Mouse (Mus musculus) urinary bladder, postnatal 36 days (tissue): ENCODE data around the gene Clstn1.
A peak's percentile ranks its signal among the peaks of the same experiment; 100 is the strongest.
"Not testable (repeated sequence)": the region's sequence is repeated elsewhere in the genome, so short reads cannot be mapped to it uniquely, and the experiment has no call there.

Experiments used
- DNase-seq, 2 experiments: peaks; one replicate each; pipeline ENCODE4 v3.0.0; 2022; ENCODE audit warnings: low spot score in 2 of 2, mixed read lengths in 1 of 2

Clstn1 gene

GRCm38 (mm10) chr4:149599549-149599948 lies 13.3 kb downstream of the Clstn1 start:
- DNase-seq, result no peak

GRCm38 (mm10) chr4:149600130-149600529 lies 13.9 kb downstream of the Clstn1 start:
- no peak for DNase-seq

- no peak for DNase-seq
Measured at GRCm38 (mm10) chr4:149601484-149601883, 15.2 kb downstream of the Clstn1 start.

GRCm38 (mm10) chr4:149602236-149602635 lies 16.0 kb downstream of the Clstn1 start:
- DNase-seq, result no peak

- no peak for DNase-seq
Measured at GRCm38 (mm10) chr4:149603860-149604259, 17.6 kb downstream of the Clstn1 start.

GRCm38 (mm10) chr4:149604518-149604917 lies 18.2 kb downstream of the Clstn1 start:
- no peak for DNase-seq

- no peak for DNase-seq
Measured at GRCm38 (mm10) chr4:149606056-149606455, 19.8 kb downstream of the Clstn1 start.

- DNase-seq, result no peak
Measured at GRCm38 (mm10) chr4:149606766-149607358, 20.6 kb downstream of the Clstn1 start.

GRCm38 (mm10) chr4:149607591-149608308 lies 21.5 kb downstream of the Clstn1 start:
- DNase-seq, result no peak

- DNase-seq, result no peak
Measured at GRCm38 (mm10) chr4:149608309-149608638, 22.0 kb downstream of the Clstn1 start.

- DNase-seq, result no peak
Measured at GRCm38 (mm10) chr4:149609256-149610025, 23.2 kb downstream of the Clstn1 start.

GRCm38 (mm10) chr4:149611376-149612044 lies 25.2 kb downstream of the Clstn1 start:
- DNase-seq, result peak in 1 of 2 experiments; percentile 31

GRCm38 (mm10) chr4:149613497-149613896 lies 27.2 kb downstream of the Clstn1 start:
- not testable (repeated sequence) for DNase-seq

- DNase-seq, result no peak
Measured at GRCm38 (mm10) chr4:149614869-149615268, 28.6 kb downstream of the Clstn1 start.

- not testable (repeated sequence) for DNase-seq
Measured at GRCm38 (mm10) chr4:149616999-149617398, 30.7 kb downstream of the Clstn1 start.

- no peak for DNase-seq
Measured at GRCm38 (mm10) chr4:149619988-149620387, 33.7 kb downstream of the Clstn1 start.

- no peak for DNase-seq
Measured at GRCm38 (mm10) chr4:149621286-149621685, 35.0 kb downstream of the Clstn1 start.

- no peak for DNase-seq
Measured at GRCm38 (mm10) chr4:149623711-149624110, 37.4 kb downstream of the Clstn1 start.

GRCm38 (mm10) chr4:149626809-149627208 lies 40.5 kb downstream of the Clstn1 start:
- DNase-seq, result no peak

- no peak for DNase-seq
Measured at GRCm38 (mm10) chr4:149628372-149628771, 42.1 kb downstream of the Clstn1 start.

GRCm38 (mm10) chr4:149628810-149629209 lies 42.5 kb downstream of the Clstn1 start:
- no peak for DNase-seq

- DNase-seq, result no peak
Measured at GRCm38 (mm10) chr4:149632670-149633307, 46.5 kb downstream of the Clstn1 start.
